30 mouse cellular contexts compared by ENCODE assay signal in the genomic region with DNA sequence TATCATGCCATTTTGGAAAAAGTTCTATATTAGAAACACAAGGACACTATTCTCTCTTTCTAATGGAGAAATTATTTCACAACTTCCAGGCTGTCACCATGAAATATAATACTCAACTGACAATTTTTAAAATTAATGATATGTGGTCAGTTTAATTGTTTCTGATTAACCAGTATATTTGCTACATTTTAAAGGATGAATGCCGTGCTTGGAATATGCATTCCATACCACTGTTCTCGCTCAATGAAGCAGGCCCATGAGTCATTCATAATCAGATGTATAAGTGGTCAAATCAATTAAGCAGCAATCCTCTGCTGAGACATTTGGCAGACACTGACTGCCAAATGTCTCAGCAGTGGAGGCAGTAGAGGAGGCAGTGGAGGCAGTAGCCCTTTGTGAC.
"Had no signal": no experiment of that assay in that cellular context is flagged by ENCODE, and none has a peak within 500 bp of the region (broad histone marks: within the 10 kb centered on the region; RNA-seq: fewer than 3 reads in every experiment).

No protein-coding gene starts in this region.

- H3K4me1 ChIP-seq: limb, embryonic 10.5 days; limb, embryonic 12.5 days; limb, embryonic 13.5 days; limb, embryonic 15.5 days; liver, embryonic 12.5 days; liver, embryonic 13.5 days; liver, embryonic 15.5 days; lung, embryonic 15.5 days; megakaryocyte, embryonic 14.5 days; midbrain, embryonic 10.5 days; midbrain, embryonic 12.5 days; midbrain, embryonic 13.5 days; midbrain, embryonic 15.5 days had no signal

- DNase-seq: left cerebral cortex, postnatal 4 days; liver, embryonic 13.5 days; liver, postnatal 0 days; lung, adult 18-20 months; lung, adult 2 months; lung, embryonic 14.5 days; lung, postnatal 10 days; lung, postnatal 14 days; lung, postnatal 36 days; lung, postnatal 4 days; midbrain, embryonic 14.5 days had no signal

- H3K9me3 ChIP-seq: limb, embryonic 10.5 days; limb, embryonic 12.5 days; limb, embryonic 13.5 days; limb, embryonic 15.5 days; liver, embryonic 12.5 days; liver, embryonic 13.5 days; liver, embryonic 15.5 days; lung, embryonic 15.5 days; midbrain, embryonic 10.5 days; midbrain, embryonic 12.5 days; midbrain, embryonic 13.5 days; midbrain, embryonic 15.5 days had no signal

- H3K9ac ChIP-seq: limb, embryonic 12.5 days; limb, embryonic 13.5 days; limb, embryonic 15.5 days; liver, embryonic 12.5 days; liver, embryonic 13.5 days; liver, embryonic 14.5 days; liver, embryonic 15.5 days; liver, postnatal 0 days; lung, embryonic 14.5 days; lung, embryonic 15.5 days; midbrain, embryonic 12.5 days; midbrain, embryonic 13.5 days; midbrain, embryonic 15.5 days had no signal

- ATAC-seq: liver, embryonic 12.5 days; liver, postnatal 0 days; lung, postnatal 0 days; midbrain, embryonic 13.5 days; midbrain, embryonic 15.5 days; midbrain, embryonic 16.5 days had no signal

- H3K4me2 ChIP-seq: limb, embryonic 12.5 days; limb, embryonic 13.5 days; limb, embryonic 15.5 days; liver, embryonic 11.5 days; liver, embryonic 12.5 days; liver, embryonic 13.5 days; liver, embryonic 15.5 days; lung, embryonic 14.5 days; lung, embryonic 15.5 days; midbrain, embryonic 11.5 days; midbrain, embryonic 12.5 days; midbrain, embryonic 13.5 days; midbrain, embryonic 15.5 days had no signal

- H3K27ac ChIP-seq: limb, embryonic 10.5 days; limb, embryonic 12.5 days; limb, embryonic 13.5 days; limb, embryonic 15.5 days; liver, embryonic 12.5 days; liver, embryonic 13.5 days; liver, embryonic 14.5 days; liver, embryonic 15.5 days; lung, embryonic 15.5 days; macrophage; midbrain, embryonic 10.5 days; midbrain, embryonic 12.5 days; midbrain, embryonic 13.5 days; midbrain, embryonic 15.5 days had no signal

- H3K4me3 ChIP-seq: limb, embryonic 10.5 days; limb, embryonic 12.5 days; limb, embryonic 13.5 days; limb, embryonic 15.5 days; liver, embryonic 12.5 days; liver, embryonic 13.5 days; liver, embryonic 15.5 days; lung, embryonic 15.5 days; megakaryocyte, embryonic 14.5 days; midbrain, embryonic 10.5 days; midbrain, embryonic 12.5 days; midbrain, embryonic 13.5 days; midbrain, embryonic 15.5 days; myocyte had no signal

- H3K27me3 ChIP-seq: limb, embryonic 12.5 days; limb, embryonic 13.5 days; limb, embryonic 15.5 days; liver, embryonic 12.5 days; liver, embryonic 13.5 days; liver, embryonic 15.5 days; lung, embryonic 15.5 days; megakaryocyte, embryonic 14.5 days; midbrain, embryonic 12.5 days; midbrain, embryonic 13.5 days; midbrain, embryonic 15.5 days had no signal

- H3K36me3 ChIP-seq: limb, embryonic 10.5 days; limb, embryonic 12.5 days; limb, embryonic 13.5 days; limb, embryonic 15.5 days; liver, embryonic 12.5 days; liver, embryonic 13.5 days; liver, embryonic 15.5 days; lung, embryonic 15.5 days; midbrain, embryonic 10.5 days; midbrain, embryonic 12.5 days; midbrain, embryonic 13.5 days; midbrain, embryonic 15.5 days had no signal
